17 mouse cellular contexts compared by ENCODE assay signal in genomic region chr10:108338055-108338961, GRCm38 (mm10). TPM values are rescaled to one million over a fixed set of nuclear protein-coding genes. Genes with fewer than 3 reads are reported as not detected.
A peak's percentile ranks its signal among the peaks of the same experiment; 100 is the strongest.
DNase-seq lines count a peak whose midpoint lies in the region; ATAC-seq and TF ChIP-seq lines count a peak whose summit lies in the region.
"Had no signal": no experiment of that assay in that cellular context is flagged by ENCODE, and none has a peak within 500 bp of the region (broad histone marks: within the 10 kb centered on the region; RNA-seq: fewer than 3 reads in every experiment).

No protein-coding gene starts in this region.

- ATAC-seq in midbrain, embryonic 11.5 days (ENCODE audit: low FRiP score) = peak; percentile 75
- ATAC-seq in midbrain, postnatal 0 days (ENCODE audit: low FRiP score) = no peak
- 0 out of 2 replicates have a peak, but pooled peaks have one; percentile 56 for ATAC-seq in midbrain, embryonic 16.5 days
- ATAC-seq in kidney, embryonic 15.5 days (replicated peaks; ENCODE audit: low FRiP score) = no peak
- ATAC-seq: intestine, embryonic 15.5 days had no signal

- no peaks in the 10 kb centered on the region for H3K36me3 ChIP-seq in midbrain, embryonic 11.5 days (ENCODE audit: control insufficient read depth, insufficient read depth, low read length)
- H3K36me3 ChIP-seq in midbrain, postnatal 0 days (ENCODE audit: insufficient read depth, low read length) = no peaks in the 10 kb centered on the region
- H3K36me3 ChIP-seq in midbrain, embryonic 16.5 days (ENCODE audit: control insufficient read depth, insufficient read depth, low read length) = no peaks in the 10 kb centered on the region
- H3K36me3 ChIP-seq in kidney, embryonic 15.5 days = peaks cover 26% of the 10 kb centered on the region
- H3K36me3 ChIP-seq: embryonic facial prominence, embryonic 13.5 days; intestine, embryonic 15.5 days; limb, embryonic 15.5 days had no signal

- no peaks in the 10 kb centered on the region for H3K27me3 ChIP-seq in midbrain, embryonic 11.5 days (ENCODE audit: control insufficient read depth, insufficient read depth, low read length)
- no peaks in the 10 kb centered on the region for H3K27me3 ChIP-seq in midbrain, postnatal 0 days (ENCODE audit: insufficient read depth, low read length)
- no peaks in the 10 kb centered on the region; the same call in 1 of the 2 replicates for H3K27me3 ChIP-seq in midbrain, embryonic 16.5 days (ENCODE audit: control insufficient read depth, insufficient read depth, low read depth, low read length)
- no peaks in the 10 kb centered on the region for H3K27me3 ChIP-seq in kidney, embryonic 15.5 days
- H3K27me3 ChIP-seq: intestine, embryonic 15.5 days; limb, embryonic 15.5 days had no signal

- peak; percentile 44 for DNase-seq in embryo, embryonic 11 days
- DNase-seq in embryo, embryonic 9.5 days (ENCODE audit: extremely low spot score) = no peak
- DNase-seq in midbrain, embryonic 11.5 days (ENCODE audit: low spot score, missing footprints) = peak; percentile 91
- DNase-seq in midbrain, postnatal 0 days (ENCODE audit: low spot score) = no peak
- peak; percentile 73 for DNase-seq in brain, embryonic 14.5 days (ENCODE audit: low read depth)
- DNase-seq in ovary, postnatal 10 days (ENCODE audit: low spot score) = no peak
- DNase-seq: cerebellum, postnatal 25 days; gastrocnemius, postnatal 10 days; heart, postnatal 14 days; lung, adult 18-20 months; lung, postnatal 36 days had no signal

- TF ChIP-seq POLR2A in brain, embryonic 14.5 days (IDR thresholded peaks at IDR 0.05; ENCODE audit: borderline replicate concordance, extremely low read depth, insufficient read depth, insufficient read length, poor library complexity, severe bottlenecking) = no peak

- H3K27ac ChIP-seq in midbrain, embryonic 11.5 days (ENCODE audit: low read depth, low read length) = no peak overlapping the region
- H3K27ac ChIP-seq in midbrain, postnatal 0 days (ENCODE audit: low read depth, low read length) = no peak overlapping the region
- H3K27ac ChIP-seq in midbrain, embryonic 16.5 days (ENCODE audit: low read length) = no peak overlapping the region
- H3K27ac ChIP-seq in kidney, embryonic 15.5 days = no peak overlapping the region
- H3K27ac ChIP-seq: embryonic facial prominence, embryonic 13.5 days; intestine, embryonic 15.5 days; layer of hippocampus, adult 2 months; limb, embryonic 15.5 days had no signal

- H3K9ac ChIP-seq in midbrain, embryonic 11.5 days (ENCODE audit: low read length) = no peak overlapping the region
- no peak overlapping the region for H3K9ac ChIP-seq in midbrain, postnatal 0 days (replicated peaks; ENCODE audit: low read length, poor library complexity, severe bottlenecking)
- H3K9ac ChIP-seq in midbrain, embryonic 16.5 days (ENCODE audit: low read depth, low read length) = no peak overlapping the region
- H3K9ac ChIP-seq in kidney, embryonic 15.5 days = no peak overlapping the region
- H3K9ac ChIP-seq: embryonic facial prominence, embryonic 13.5 days; intestine, embryonic 15.5 days; limb, embryonic 15.5 days had no signal

- H3K4me3 ChIP-seq in midbrain, embryonic 11.5 days (ENCODE audit: low read depth, low read length) = no peak overlapping the region
- no peak overlapping the region for H3K4me3 ChIP-seq in midbrain, postnatal 0 days (ENCODE audit: low read depth, low read length)
- no peak overlapping the region for H3K4me3 ChIP-seq in midbrain, embryonic 16.5 days (ENCODE audit: low read depth, low read length)
- no peak overlapping the region for H3K4me3 ChIP-seq in kidney, embryonic 15.5 days (replicated peaks)
- H3K4me3 ChIP-seq: embryonic facial prominence, embryonic 13.5 days; intestine, embryonic 15.5 days; layer of hippocampus, adult 2 months; limb, embryonic 15.5 days had no signal

- no peak overlapping the region for H3K4me2 ChIP-seq in midbrain, embryonic 11.5 days
- no peak overlapping the region for H3K4me2 ChIP-seq in midbrain, postnatal 0 days (ENCODE audit: low read depth, low read length, poor library complexity, severe bottlenecking)
- H3K4me2 ChIP-seq in midbrain, embryonic 16.5 days (ENCODE audit: low read length) = no peak overlapping the region
- H3K4me2 ChIP-seq in kidney, embryonic 15.5 days = no peak overlapping the region
- H3K4me2 ChIP-seq: embryonic facial prominence, embryonic 13.5 days; intestine, embryonic 15.5 days; limb, embryonic 15.5 days had no signal

- no peaks in the 10 kb centered on the region for H3K9me3 ChIP-seq in midbrain, embryonic 11.5 days (ENCODE audit: control insufficient read depth, low read length)
- H3K9me3 ChIP-seq in midbrain, postnatal 0 days (ENCODE audit: low read length) = no peaks in the 10 kb centered on the region
- no peaks in the 10 kb centered on the region for H3K9me3 ChIP-seq in midbrain, embryonic 16.5 days (replicated peaks; ENCODE audit: control insufficient read depth, low read length, poor library complexity, severe bottlenecking)
- no peaks in the 10 kb centered on the region for H3K9me3 ChIP-seq in kidney, embryonic 15.5 days (replicated peaks)
- H3K9me3 ChIP-seq: embryonic facial prominence, embryonic 13.5 days; intestine, embryonic 15.5 days; limb, embryonic 15.5 days had no signal

- peaks cover 8% of the 10 kb centered on the region for H3K4me1 ChIP-seq in midbrain, embryonic 11.5 days (ENCODE audit: control insufficient read depth, insufficient read depth, low read length)
- H3K4me1 ChIP-seq in midbrain, postnatal 0 days (ENCODE audit: insufficient read depth, low read length) = no peaks in the 10 kb centered on the region
- peaks cover under 1% of the 10 kb centered on the region; the same call in 1 of the 2 replicates for H3K4me1 ChIP-seq in midbrain, embryonic 16.5 days (ENCODE audit: control insufficient read depth, insufficient read depth, low read length)
- peaks cover 31% of the 10 kb centered on the region for H3K4me1 ChIP-seq in kidney, embryonic 15.5 days
- H3K4me1 ChIP-seq: limb, embryonic 15.5 days had no signal

- 57% methylated on average over 22 of the region's 22 CpGs for WGBS in midbrain, embryonic 11.5 days
- WGBS in midbrain, postnatal 0 days = 37% methylated on average over 22 of the region's 22 CpGs
- WGBS in midbrain, embryonic 16.5 days = 34% methylated on average over 22 of the region's 22 CpGs
- WGBS in kidney, embryonic 15.5 days = 88% methylated on average over 22 of the region's 22 CpGs

- no peak for TF ChIP-seq CTCF in midbrain, postnatal 0 days (IDR thresholded peaks at IDR 0.05)
- TF ChIP-seq CTCF in brain, embryonic 14.5 days (IDR thresholded peaks at IDR 0.05; ENCODE audit: borderline replicate concordance, extremely low read depth, insufficient read depth, insufficient read length) = no peak

RNA-seq across cellular contexts. Expression of gene Pawr, which starts 6.4 kb away (rescaled TPM):
- polyA plus RNA-seq in midbrain, embryonic 11.5 days (2014; fragmentation: Nextera tagmentation; extraction: Ambion mirVana) = 14.4 and 14.5 TPM in 2 replicates
- total RNA-seq in midbrain, postnatal 0 days (2014; rRNA removed) = 5.1 and 8.4 TPM in 2 replicates
- 1.9 and 2.3 TPM in 2 replicates for polyA plus RNA-seq in midbrain, postnatal 0 days (2015; fragmentation: Nextera tagmentation; extraction: Ambion mirVana)
- polyA plus RNA-seq in brain, embryonic 14.5 days (2012; rRNA removed) = 3.8 and 4.7 TPM in 2 replicates
- polyA plus RNA-seq in midbrain, embryonic 16.5 days (2015; fragmentation: Nextera tagmentation; extraction: Ambion mirVana) = 1.5 and 1.9 TPM in 2 replicates
- polyA plus RNA-seq in kidney, embryonic 15.5 days (2015; fragmentation: Nextera tagmentation; extraction: Ambion mirVana) = 16.5 and 17.5 TPM in 2 replicates

Comparison
In these comparisons a context has a peak if more than half of its experiments do, and no peak if none do; other contexts are left out.
1. DNase-seq: peak in embryo, embryonic 11 days (single experiment), midbrain, embryonic 11.5 days (single experiment) and brain, embryonic 14.5 days (single experiment); none in embryo, embryonic 9.5 days (single experiment), midbrain, postnatal 0 days (single experiment) and ovary, postnatal 10 days (single experiment).
2. ATAC-seq: peak in midbrain, embryonic 11.5 days (single experiment) and midbrain, embryonic 16.5 days (single experiment); none in midbrain, postnatal 0 days (single experiment) and kidney, embryonic 15.5 days (single experiment).